Mouse (Mus musculus) adrenal gland, adult 10 weeks (tissue): ENCODE results near the gene Prpf38b. TPM values are rescaled to one million over a fixed set of nuclear protein-coding genes. Genes with fewer than 3 reads are reported as not detected.

ENCODE experiments used
- polyA plus RNA-seq: library from polyadenylated mRNA; stranded (reverse); fragments of 350-450 nt; fragmentation: Illumina TruSeq; extraction: RNeasy Lipid Tissue Mini Kit (QIAGEN cat#74804); gene quantifications from one replicate; pipeline ENCODE4 v1.2.3, GENCODE M21; 2014; ENCODE audit warnings: low read depth, low replicate concordance

The Prpf38b gene
- polyA plus RNA-seq = 171 TPM

DNA sequence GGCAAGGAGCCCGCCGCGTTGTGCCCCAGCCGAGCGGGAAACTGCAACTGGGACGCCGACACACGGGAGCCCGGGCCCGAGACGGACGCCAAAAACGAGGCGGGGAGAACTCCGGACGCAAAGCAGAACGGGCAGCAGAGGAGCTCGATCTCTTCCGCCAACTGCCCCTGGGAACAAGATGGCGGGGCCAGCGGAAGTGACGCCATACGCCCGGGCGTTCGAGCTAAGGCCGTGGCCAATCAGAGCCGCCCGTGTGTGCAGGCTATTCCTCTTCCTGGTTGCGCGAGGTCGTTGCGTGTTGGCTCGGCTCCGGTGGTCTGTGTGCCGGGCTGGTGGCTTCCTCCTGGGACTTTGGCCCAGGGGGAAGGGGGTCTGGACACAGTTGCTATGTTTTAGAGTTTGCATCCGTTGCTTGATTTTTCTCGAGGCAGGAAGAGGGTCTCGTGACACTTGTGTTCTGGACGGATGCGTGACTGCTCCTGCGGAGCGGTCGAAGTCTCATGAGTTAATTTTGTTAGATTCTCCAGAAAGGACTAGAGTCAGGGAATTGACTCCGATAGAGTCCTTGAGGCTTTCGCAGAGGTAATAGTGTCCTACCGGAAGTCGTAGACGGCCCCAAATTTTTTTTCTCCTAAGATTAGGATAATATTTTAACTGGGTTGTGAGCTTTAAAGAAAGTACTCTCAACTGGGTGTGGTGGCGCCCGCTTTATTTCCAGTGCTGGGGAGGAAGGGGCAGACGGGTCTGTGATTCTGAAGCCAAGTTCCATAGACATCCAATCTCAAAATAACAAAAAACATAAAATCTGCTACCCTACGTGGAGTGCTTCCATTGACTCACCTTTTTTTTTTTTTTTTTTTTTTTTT is at the start of gene Prpf38b:
Prpf38b (minus strand) TSS at position 180 of the 866 bp plus-strand sequence.

DNA sequence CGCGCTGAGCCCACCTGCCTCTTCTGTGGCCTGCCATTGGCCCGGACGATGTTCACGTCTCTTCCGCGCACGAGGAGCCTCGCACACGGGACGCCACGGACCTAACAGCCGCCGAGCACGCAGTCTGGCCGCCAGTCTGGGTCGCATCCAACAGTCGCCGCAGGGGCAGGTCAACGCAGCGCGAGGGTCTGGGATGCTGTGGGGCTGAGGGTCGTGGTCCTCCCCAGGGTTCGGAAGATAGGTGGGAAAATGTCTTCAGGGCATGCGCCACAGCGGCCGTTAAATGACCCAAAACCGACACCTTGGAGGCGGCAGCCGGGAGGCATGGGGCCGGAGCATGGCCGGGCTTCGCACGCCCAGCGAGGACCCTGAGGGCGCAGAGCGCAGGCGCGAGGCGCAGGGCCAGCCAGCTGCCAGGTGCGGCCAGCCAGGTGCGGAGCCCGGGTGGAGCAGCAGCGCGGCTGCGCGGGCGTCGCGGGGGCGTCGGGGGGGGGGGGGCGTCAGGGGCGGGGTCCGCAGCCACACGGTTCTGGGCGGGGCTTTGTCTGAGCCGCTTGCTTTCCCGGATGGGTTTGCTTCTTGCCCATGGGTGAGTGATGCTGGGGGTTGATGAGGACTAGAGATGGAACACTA is 28.6 kb upstream of the Prpf38b start, which contains the start of gene Gm9857:
Gm9857 (minus strand) TSS at position 445 of the 633 bp plus-strand sequence.

DNA sequence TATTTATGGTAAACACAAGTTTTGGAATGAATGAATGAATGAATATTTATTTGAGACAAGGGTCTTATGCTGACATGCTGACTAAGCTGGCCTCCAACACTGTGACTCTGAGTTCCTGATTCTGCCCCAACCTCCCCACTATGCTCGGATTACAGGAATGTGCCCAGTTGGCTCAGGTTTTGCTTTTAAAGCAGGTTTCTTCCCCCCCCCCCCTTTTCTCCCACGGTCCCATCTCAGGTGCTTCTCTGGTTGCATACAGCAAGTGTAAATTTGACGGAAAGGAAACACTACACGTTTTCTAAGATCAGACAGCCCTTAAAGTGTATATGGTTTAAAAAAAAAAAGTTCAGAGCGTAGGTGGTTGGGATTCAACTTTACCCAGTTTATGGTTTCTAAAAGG is 28.0 kb upstream of the Prpf38b start, which contains the start of gene Henmt1:
Henmt1 (plus strand) TSS at position 301 of the 400 bp plus-strand sequence.

DNA sequence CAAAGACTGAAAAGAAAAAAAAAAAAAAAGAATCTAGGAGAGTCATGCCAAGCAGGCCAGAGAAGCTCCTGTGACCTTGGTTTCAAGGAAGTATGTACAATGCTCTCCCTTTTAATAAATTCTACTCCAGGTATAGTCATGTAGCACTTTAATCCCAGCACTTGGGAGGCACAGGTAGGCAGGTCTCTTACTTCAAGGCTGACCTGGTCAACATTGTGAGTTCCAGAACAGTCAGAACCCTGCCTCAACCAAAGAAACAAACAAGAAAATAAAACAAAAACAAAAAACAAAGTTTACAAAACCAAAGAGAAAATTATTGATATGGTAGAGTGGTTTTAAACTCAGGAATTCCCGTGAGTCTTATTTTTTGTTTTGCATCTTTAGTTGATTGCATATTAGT is 21.6 kb downstream of the Prpf38b start, which contains the start of gene Fndc7:
Fndc7 (minus strand) TSS at position 101 of the 400 bp plus-strand sequence.

Other genes starting within 250 kb of the Prpf38b start
- 4.9 TPM for gene Gpsm2, start 189.4 kb downstream of the Prpf38b start, polyA plus RNA-seq
- not detected for gene Aknad1, start 172.1 kb downstream of the Prpf38b start, polyA plus RNA-seq
- gene Stxbp3, start 71.2 kb downstream of the Prpf38b start, polyA plus RNA-seq = 191 TPM
- 0.87 TPM for gene Fndc7, start 21.7 kb downstream of the Prpf38b start, polyA plus RNA-seq
- not detected for gene Henmt1, start 28.1 kb upstream of the Prpf38b start, polyA plus RNA-seq
- gene Gm9857, start 28.7 kb upstream of the Prpf38b start, polyA plus RNA-seq = not detected
- 15.9 TPM for gene Fam102b, start 115.9 kb upstream of the Prpf38b start, polyA plus RNA-seq
- gene Slc25a54, start 168.7 kb upstream of the Prpf38b start, polyA plus RNA-seq = not detected
- gene Slc25a24, start 211.4 kb upstream of the Prpf38b start, polyA plus RNA-seq = 187 TPM